Mouse (Mus musculus) right cerebral cortex, postnatal 10 days (tissue): ENCODE data around the gene Mau2.
A peak's percentile ranks its signal among the peaks of the same experiment; 100 is the strongest.

ENCODE experiments used
- DNase-seq, 2 experiments: peaks; one replicate each; pipeline ENCODE4 v3.0.0; 2021; ENCODE audit warnings: low spot score in 2 of 2

The Mau2 gene

DNA sequence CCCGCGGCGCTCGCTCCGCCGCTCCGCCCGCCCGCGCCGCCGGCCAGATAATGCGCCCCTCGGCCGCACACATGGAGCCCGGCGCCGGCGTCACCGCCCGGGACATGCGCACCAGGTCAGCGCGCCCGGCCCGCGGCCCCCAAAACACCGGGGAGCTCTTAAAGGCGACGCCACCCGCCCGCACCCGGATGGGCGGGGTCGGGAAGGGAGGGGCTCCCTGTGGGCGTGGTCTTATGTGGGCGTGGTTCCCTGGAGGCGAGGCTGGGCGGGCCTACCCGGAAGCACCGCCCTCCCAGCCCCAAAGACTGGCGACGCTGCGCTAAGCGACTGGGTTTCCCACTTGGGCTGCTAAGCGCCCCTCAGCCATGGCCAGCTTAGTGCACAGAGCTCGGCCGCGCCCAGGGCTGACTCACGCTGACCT lies 68.3 kb downstream of the Mau2 start:
- peak; percentile 93 to 94 for DNase-seq

DNA sequence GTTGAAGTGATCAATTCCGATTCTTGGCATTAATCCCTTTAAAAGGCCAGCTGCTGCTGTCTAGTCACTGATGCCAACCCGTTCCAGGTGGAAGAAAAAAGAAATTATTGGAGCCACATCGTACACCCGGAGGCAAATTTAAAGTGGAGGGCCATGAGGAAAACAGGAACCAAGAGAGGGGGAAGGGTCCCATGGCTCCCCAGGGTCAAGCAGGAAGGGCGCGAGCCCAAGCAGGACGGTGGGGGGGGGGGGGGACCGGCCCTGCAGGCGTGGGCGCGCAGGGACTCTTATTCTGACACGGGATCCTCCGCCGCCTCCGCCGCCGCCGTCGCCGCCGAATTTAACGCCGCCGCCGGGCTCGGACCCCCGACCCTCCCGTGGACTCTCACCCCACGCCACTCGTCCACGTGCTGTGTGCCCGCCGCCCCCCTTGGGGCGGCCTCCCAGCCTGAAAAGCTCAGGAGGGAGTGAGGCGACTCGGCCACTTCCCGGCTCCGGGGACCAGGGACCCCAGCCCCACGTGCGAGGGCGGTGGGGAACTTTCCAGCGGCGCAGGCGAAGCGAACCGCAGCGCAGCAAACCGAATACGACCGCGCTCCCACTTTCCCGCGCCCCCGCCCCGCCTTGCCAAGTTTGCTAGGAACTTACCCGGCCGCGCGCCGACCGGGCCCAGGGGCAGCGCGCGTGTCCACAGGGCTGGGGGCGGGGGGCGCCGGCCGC lies 68.9 kb downstream of the Mau2 start:
- peak in 1 of 2 experiments; percentile 42 for DNase-seq

- no peak for DNase-seq
Observed at GRCm38 (mm10) chr8:69973063-69973441, 69.5 kb downstream of the Mau2 start.

DNA sequence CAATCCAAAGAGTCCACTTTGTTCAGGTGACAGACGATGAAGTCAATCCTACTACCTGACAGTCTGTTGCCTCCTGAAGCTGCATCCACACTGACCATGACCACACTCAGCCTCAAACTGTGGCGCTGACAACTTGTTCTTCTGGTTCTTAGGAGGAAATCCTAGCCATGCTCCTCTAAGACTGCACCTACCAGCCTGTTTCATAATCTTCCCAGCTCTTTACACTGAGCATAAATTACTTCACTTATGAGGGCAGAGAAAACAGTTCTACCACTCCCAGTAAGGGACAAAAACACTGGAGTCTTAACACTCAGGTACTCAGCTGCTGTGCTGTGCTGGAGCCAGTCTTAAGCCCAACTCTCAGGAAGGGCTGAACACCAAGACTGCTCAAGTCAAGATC lies 71.7 kb downstream of the Mau2 start:
- DNase-seq: no peak

GRCm38 (mm10) chr8:69967291-69967933 lies 75.1 kb downstream of the Mau2 start:
- DNase-seq: no peak
